Mouse (Mus musculus) heart, postnatal 0 days (tissue): ENCODE results near the gene Agbl1. TPM values are rescaled to one million over a fixed set of nuclear protein-coding genes. Genes with fewer than 3 reads are reported as not detected.

Source experiments
- ATAC-seq: fragments of 200-750 bp; cut with Nextera tagmentation; 2 replicates; pipeline ENCODE4 v1.8.0; 2017; ENCODE audit warnings: low read depth, moderate number of reproducible peaks, moderate library complexity; ENCODE audit not compliant: insufficient read depth
- DNase-seq: peaks from one replicate; pipeline ENCODE4 v3.0.0-alpha.2; 2016; ENCODE audit warnings: low spot score
- H3K27ac ChIP-seq: fragments of 300-500 bp; sonication (generic); 2 replicates; pipeline ENCODE4 v1.5.1; 2014; ENCODE audit warnings: low read depth, mild to moderate bottlenecking
- H3K27me3 ChIP-seq: fragments of 300-500 bp; sonication (generic); 2 replicates; pipeline ENCODE4 v1.6.1; 2014; ENCODE audit warnings: low read length, mixed read lengths; ENCODE audit not compliant: control insufficient read depth, insufficient read depth
- H3K36me3 ChIP-seq: fragments of 300-500 bp; sonication (generic); replicated peaks from 2 replicates; pipeline ENCODE4 v1.6.1; 2014; ENCODE audit warnings: low read length, mixed read lengths; ENCODE audit not compliant: control insufficient read depth, insufficient read depth
- H3K4me1 ChIP-seq: fragments of 300-500 bp; sonication (generic); 2 replicates; pipeline ENCODE4 v1.6.1; 2014; ENCODE audit warnings: antibody characterized with exemption; ENCODE audit not compliant: control insufficient read depth, insufficient read depth
- H3K4me2 ChIP-seq: fragments of 300-500 bp; sonication (generic); 2 replicates; pipeline ENCODE4 v1.6.1; 2014; ENCODE audit warnings: low read depth, mild to moderate bottlenecking, low read length, moderate library complexity
- H3K4me3 ChIP-seq: fragments of 300-500 bp; sonication (generic); 2 replicates; pipeline ENCODE4 v1.5.1; 2014; ENCODE audit warnings: low read depth, low read length
- H3K9ac ChIP-seq: fragments of 300-500 bp; sonication (generic); replicated peaks from 2 replicates; pipeline ENCODE4 v1.6.1; 2014; ENCODE audit warnings: low read depth, low read length, mixed read lengths
- H3K9me3 ChIP-seq: fragments of 300-500 bp; sonication (generic); replicated peaks from 2 replicates; pipeline ENCODE4 v1.6.1; 2016; ENCODE audit warnings: low read length; ENCODE audit not compliant: control insufficient read depth
- CTCF ChIP-seq: IDR thresholded peaks from 2 replicates; pipeline ENCODE4 v1.5.1; 2016; ENCODE audit warnings: antibody characterized with exemption, control low read depth, low read depth
- EP300 ChIP-seq: IDR thresholded peaks from 2 replicates; pipeline ENCODE4 v1.6.1; 2016; ENCODE audit warnings: antibody characterized with exemption, low read depth
- WGBS: fragments of 180-500 bp; shearing (Covaris S2); extraction: QIAGEN DNeasy Blood & Tissue Kit; methylation state at CpG from one replicate; pipeline ENCODE4 v1.1.7; 2014; 5-methylcytosine and 5-hydroxymethylcytosine counted together
- polyA plus RNA-seq: library from polyadenylated mRNA; unstranded; fragments of >200 nt; fragmentation: Nextera tagmentation; extraction: Ambion mirVana; gene quantifications from 2 replicates; pipeline ENCODE4 v1.2.1, GENCODE M21; 2015
- total RNA-seq: library from RNA; depleted of rRNA; stranded (reverse); fragments of >200 nt; gene quantifications from 2 replicates; pipeline ENCODE4 v1.2.3, GENCODE M21; 2014; ENCODE audit warnings: low replicate concordance

Gene Agbl1
- total and polyA plus RNA-seq, 2 experiments from 2014 or later = not detected

DNA sequence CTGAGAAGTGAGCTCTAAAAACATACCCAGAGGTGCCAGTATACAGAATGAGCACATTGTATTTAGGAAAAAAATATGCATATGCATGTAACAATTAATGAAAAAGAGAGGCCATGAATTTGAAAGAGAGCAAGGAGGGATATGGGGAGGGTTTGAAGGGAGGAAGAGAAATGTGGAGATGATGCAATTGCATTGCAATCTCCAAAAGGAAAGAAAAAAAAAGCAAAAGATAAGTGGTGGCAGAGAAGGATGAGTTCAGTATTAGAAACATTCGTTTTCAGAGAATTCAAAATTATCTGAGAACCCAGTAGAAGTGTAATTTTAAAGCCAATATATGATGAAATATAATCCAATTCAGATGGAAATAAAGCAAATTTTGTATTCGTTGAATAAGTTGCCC lies 236.7 kb downstream of the Agbl1 start:
- Histone ChIP-seq H3K27ac (no peak overlapping the region), H3K36me3 (no peaks in the 10 kb centered on the region), H3K4me2 (no peak overlapping the region), H3K27me3 (no peaks in the 10 kb centered on the region), H3K4me3 (no peak overlapping the region), H3K9ac (no peak overlapping the region), H3K9me3 (no peaks in the 10 kb centered on the region), H3K4me1 (no peaks in the 10 kb centered on the region)
- ATAC-seq (no peak), DNase-seq (no peak)
- 52% methylated on average over 2 of the region's 2 CpGs for WGBS
- TF ChIP-seq CTCF (no peak), EP300 (no peak)

DNA sequence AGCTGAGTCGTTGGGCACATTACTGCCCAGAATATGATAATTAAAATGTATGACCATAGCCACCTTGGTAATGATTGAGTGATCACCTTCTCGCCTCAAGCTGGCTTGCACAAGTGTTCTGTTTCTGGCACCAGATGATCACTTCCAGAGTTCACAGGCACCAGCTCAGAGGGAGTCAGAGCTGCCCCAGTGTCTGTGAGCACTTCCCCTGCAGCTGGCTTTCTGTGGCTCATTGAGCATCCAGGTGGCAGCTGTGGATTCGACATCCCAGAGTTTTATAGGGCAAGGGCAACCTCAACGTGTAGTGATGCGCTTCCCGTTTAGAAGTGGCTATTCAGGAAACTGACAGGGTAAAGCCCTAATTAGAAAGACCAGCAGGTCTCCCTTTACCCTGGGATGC lies 244.5 kb downstream of the Agbl1 start:
- H3K36me3 ChIP-seq = no peaks in the 10 kb centered on the region
- ATAC-seq = no peak
- H3K27ac ChIP-seq = no peak overlapping the region
- H3K4me2 ChIP-seq = no peak overlapping the region
- H3K4me1 ChIP-seq = no peaks in the 10 kb centered on the region
- H3K27me3 ChIP-seq = no peaks in the 10 kb centered on the region
- no peak for TF ChIP-seq CTCF
- TF ChIP-seq EP300 = no peak
- WGBS = 54% methylated on average over 6 of the region's 6 CpGs
- H3K9me3 ChIP-seq = no peaks in the 10 kb centered on the region
- no peak overlapping the region for H3K9ac ChIP-seq
- no peak overlapping the region for H3K4me3 ChIP-seq
- no peak for DNase-seq

- no peaks in the 10 kb centered on the region for H3K4me1 ChIP-seq
- WGBS = 79% methylated on average over 2 of the region's 2 CpGs
- TF ChIP-seq CTCF (no peak), EP300 (no peak)
- H3K9ac ChIP-seq = no peak overlapping the region
- H3K9me3 ChIP-seq = no peaks in the 10 kb centered on the region
- no peak overlapping the region for H3K4me3 ChIP-seq
- ATAC-seq (no peak), DNase-seq (no peak)
- H3K27ac ChIP-seq = no peak overlapping the region
- H3K27me3 ChIP-seq = no peaks in the 10 kb centered on the region
- no peaks in the 10 kb centered on the region for H3K36me3 ChIP-seq
- no peak overlapping the region for H3K4me2 ChIP-seq
These were observed 255.9 kb downstream of the Agbl1 start for GRCm38 (mm10) chr7:76485546-76485945.

DNA sequence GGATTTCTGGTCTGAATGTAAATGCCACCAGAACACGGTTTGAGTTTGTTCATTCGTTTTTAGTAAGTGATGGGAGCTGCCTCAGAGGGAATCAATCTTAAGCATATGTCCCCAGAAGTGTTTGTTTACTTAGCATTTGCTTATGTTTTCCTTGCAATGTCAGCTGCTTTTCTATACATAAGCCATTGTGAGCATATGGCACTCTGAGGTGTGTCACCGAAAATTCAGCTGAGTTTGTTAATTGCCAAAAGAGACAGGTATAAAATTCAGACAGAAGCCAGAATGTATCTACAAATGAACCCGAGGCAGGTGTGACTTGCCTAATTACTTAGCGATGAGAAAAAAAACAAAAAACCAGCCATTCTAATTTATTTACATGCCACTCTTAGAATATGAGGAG lies 257.8 kb downstream of the Agbl1 start:
- Histone ChIP-seq H3K36me3 (no peaks in the 10 kb centered on the region), H3K4me3 (no peak overlapping the region), H3K27ac (no peak overlapping the region), H3K9me3 (no peaks in the 10 kb centered on the region), H3K9ac (no peak overlapping the region), H3K4me1 (no peaks in the 10 kb centered on the region), H3K4me2 (no peak overlapping the region), H3K27me3 (no peaks in the 10 kb centered on the region)
- no peak for DNase-seq
- 69% methylated on average over 5 of the region's 5 CpGs for WGBS
- TF ChIP-seq EP300 = no peak
- TF ChIP-seq CTCF = no peak
- no peak for ATAC-seq

- H3K36me3 ChIP-seq = no peaks in the 10 kb centered on the region
- no peak for DNase-seq
- no peaks in the 10 kb centered on the region for H3K4me1 ChIP-seq
- no peak overlapping the region for H3K4me2 ChIP-seq
- H3K27ac ChIP-seq = no peak overlapping the region
- ATAC-seq = no peak
- no peak overlapping the region for H3K9ac ChIP-seq
- H3K9me3 ChIP-seq = no peaks in the 10 kb centered on the region
- WGBS = 28% methylated on average over 3 of the region's 3 CpGs
- H3K27me3 ChIP-seq = no peaks in the 10 kb centered on the region
- TF ChIP-seq CTCF (no peak), EP300 (no peak)
- no peak overlapping the region for H3K4me3 ChIP-seq
These were observed 294.6 kb downstream of the Agbl1 start for GRCm38 (mm10) chr7:76524291-76524690.

DNA sequence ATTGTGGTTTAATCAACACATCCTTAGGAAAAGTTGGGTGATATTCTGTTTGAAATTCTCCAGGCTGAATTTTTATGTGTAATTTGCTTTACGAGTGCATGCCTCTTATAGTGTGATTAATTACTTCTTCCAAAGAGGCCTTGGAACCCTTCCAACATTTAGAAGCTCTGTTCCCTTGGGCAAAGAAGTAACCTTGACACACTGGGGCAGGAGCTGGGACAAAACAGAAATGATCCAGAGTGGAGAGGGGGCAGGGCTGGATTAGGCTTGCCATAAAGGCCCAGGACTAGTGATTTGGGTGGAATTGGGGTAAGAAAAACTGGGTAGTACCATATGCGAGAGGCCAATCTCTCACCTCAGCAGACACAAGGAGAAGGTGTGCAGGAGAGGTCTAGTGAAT lies 316.8 kb downstream of the Agbl1 start:
- Histone ChIP-seq H3K27me3 (no peaks in the 10 kb centered on the region), H3K4me2 (no peak overlapping the region), H3K27ac (no peak overlapping the region), H3K9ac (no peak overlapping the region), H3K4me1 (no peaks in the 10 kb centered on the region), H3K9me3 (no peaks in the 10 kb centered on the region), H3K36me3 (no peaks in the 10 kb centered on the region), H3K4me3 (no peak overlapping the region)
- DNase-seq (no peak), ATAC-seq (no peak)
- WGBS = 54% methylated on average over 2 of the region's 2 CpGs
- no peak for TF ChIP-seq EP300
- TF ChIP-seq CTCF = no peak
